Mouse (Mus musculus): ENCODE measurements around the gene Mov10.

- TF ChIP-seq POLR2A (IDR thresholded peaks at IDR 0.05; ENCODE audit: borderline replicate concordance, low read depth, low read length) (no peak), CTCF (IDR thresholded peaks at IDR 0.05; ENCODE audit: low read depth, low read length) (no peak)
Measured at GRCm38 (mm10) chr3:104804312-104804711, 14.1 kb downstream of the Mov10 start.
